Mouse (Mus musculus): ENCODE measurements around the gene Otulin.

Gene Otulin

GRCm38 (mm10) chr15:27497300-27497997 is 133.0 kb downstream of the Otulin start:
- no peak for DNase-seq

DNA sequence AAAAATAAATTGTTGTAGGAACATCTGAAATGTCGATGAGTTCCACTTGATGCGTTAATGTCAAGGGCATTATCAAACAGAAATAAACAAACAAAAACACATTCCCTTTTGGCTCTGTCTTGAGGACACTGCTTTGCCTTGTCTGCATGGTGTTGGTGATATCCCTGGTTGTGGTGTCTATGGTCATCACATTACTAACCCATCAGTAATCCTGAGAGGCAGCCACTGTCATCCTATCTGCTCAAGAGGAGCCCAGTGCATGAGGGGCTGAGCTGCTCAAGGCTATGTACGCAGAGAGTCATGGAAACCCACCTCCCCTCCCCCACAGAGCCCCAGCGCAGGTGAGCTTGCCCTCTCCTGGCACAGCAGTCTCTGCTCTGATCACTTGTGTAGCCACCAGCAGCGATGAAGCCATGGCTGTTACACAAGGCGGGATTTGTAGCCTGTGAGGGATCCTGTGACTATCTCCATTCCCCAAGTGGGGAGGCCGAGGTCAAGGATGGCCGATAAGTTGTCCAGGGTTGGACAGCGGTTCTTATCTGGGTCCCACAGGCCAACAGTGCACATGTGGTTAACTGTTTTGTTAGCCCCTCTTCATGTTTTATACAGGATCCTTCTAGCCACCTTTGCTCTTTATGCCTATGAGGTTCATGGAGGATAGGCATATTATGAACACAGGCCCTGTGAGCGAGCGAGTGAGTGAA is 133.7 kb downstream of the Otulin start:
- peak; percentile 32 to 50 for DNase-seq

- DNase-seq, result peak in 1 of 2 experiments; percentile 52
These were observed 134.5 kb downstream of the Otulin start for GRCm38 (mm10) chr15:27495981-27496401.

DNA sequence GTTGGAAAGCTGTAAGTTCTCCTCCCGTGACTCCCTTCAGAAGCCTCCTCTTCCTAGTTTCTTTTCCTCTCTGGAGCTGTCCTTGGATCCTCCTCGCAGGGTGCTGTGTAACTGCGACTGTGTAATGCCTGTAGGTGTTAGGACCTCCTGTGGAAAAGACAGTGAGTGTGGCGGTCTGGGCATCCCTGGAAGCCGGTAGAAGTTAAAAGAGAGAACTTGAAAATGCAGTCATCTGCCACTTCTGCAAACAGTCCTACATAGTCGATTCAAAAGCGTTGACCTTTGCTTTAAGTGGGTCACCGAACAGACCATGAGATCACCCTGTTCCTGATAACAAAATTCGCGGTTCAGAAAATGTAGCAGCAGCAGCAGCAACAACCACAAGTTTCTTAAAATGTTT is 137.0 kb downstream of the Otulin start:
- DNase-seq, result no peak

GRCm38 (mm10) chr15:27492734-27493133 is 137.8 kb downstream of the Otulin start:
- DNase-seq, result no peak
